24 mouse cellular contexts compared by ENCODE assay signal in the genomic region with DNA sequence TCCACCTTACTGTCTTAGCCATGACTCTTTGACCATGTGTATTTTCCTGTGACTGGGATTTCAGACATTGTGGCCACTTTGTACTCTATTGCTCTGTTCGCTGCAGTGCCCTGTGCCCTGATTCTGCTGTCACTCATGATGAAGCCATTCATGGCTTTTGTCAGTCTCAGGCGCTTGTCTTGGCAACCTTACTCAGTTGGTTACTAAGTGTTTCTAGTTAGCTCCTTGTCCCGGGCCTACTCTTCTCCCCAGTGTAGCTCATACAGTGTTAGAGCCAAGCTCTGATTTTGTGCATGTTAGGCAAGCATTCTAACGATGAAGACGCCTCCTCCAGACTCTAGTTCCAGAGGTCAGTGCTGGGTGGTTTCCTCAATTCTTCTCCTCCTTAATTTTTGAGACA.
DNase-seq lines count a peak whose midpoint lies in the region; TF ChIP-seq lines count a peak whose summit lies in the region.
"Had no signal": no experiment of that assay in that cellular context is flagged by ENCODE, and none has a peak within 500 bp of the region (broad histone marks: within the 10 kb centered on the region; RNA-seq: fewer than 3 reads in every experiment).

No protein-coding gene starts in this region.

- H3K9ac ChIP-seq in heart, adult 2 months (ENCODE audit: low read depth, low read length) = no peak overlapping the region
- H3K9ac ChIP-seq: embryonic facial prominence, embryonic 12.5 days; embryonic facial prominence, embryonic 15.5 days; forebrain, postnatal 0 days; heart, embryonic 12.5 days; heart, embryonic 15.5 days; hindbrain, embryonic 15.5 days had no signal

- no peak for TF ChIP-seq CTCF in heart, adult 2 months (IDR thresholded peaks at IDR 0.05)

- no peak overlapping the region for H3K4me3 ChIP-seq in heart, adult 2 months
- H3K4me3 ChIP-seq: embryonic facial prominence, embryonic 12.5 days; embryonic facial prominence, embryonic 15.5 days; gastrocnemius, adult 2 months; heart, embryonic 12.5 days; heart, embryonic 15.5 days; hindbrain, embryonic 15.5 days had no signal

- 82% methylated on average over 5 of the region's 5 CpGs for WGBS in heart, adult 2 months

- no peaks in the 10 kb centered on the region for H3K4me1 ChIP-seq in heart, adult 2 months (ENCODE audit: control insufficient read depth, insufficient read depth, low read length)

- TF ChIP-seq EP300 in heart, adult 2 months (IDR thresholded peaks at IDR 0.05; ENCODE audit: insufficient read depth, low read depth, low read length) = no peak

- no peaks in the 10 kb centered on the region for H3K36me3 ChIP-seq in heart, adult 2 months (ENCODE audit: control insufficient read depth, insufficient read depth, low read length)
- H3K36me3 ChIP-seq: embryonic facial prominence, embryonic 12.5 days; embryonic facial prominence, embryonic 15.5 days; heart, embryonic 12.5 days; heart, embryonic 15.5 days; hindbrain, embryonic 15.5 days had no signal

- no peaks in the 10 kb centered on the region for H3K27me3 ChIP-seq in heart, adult 2 months (ENCODE audit: control insufficient read depth, insufficient read depth, low read length)
- H3K27me3 ChIP-seq: embryonic facial prominence, embryonic 12.5 days; embryonic facial prominence, embryonic 15.5 days; heart, embryonic 12.5 days; heart, embryonic 15.5 days; hindbrain, embryonic 15.5 days had no signal

- intact Hi-C loops in heart, adult 2 months (cut with DNase I) = loop anchor here (5.0 kb wide), 1 partner anchor 148 kb away; no protein-coding TSS in a partner anchor

- peak; percentile 72 for DNase-seq in heart, adult 11 months
- no peak for DNase-seq in heart, adult 2 months
- DNase-seq in kidney, adult 11 months = peak; percentile 34
- no peak for DNase-seq in kidney, postnatal 14 days
- peak; percentile 28 to 32 for DNase-seq in kidney, postnatal 36 days
- DNase-seq in kidney, postnatal 4 days = no peak
- peak; percentile 81 for DNase-seq in adipocyte (ENCODE audit: low spot score)
- no peak for DNase-seq in gastrocnemius, adult 8-10 months (ENCODE audit: low spot score in 2 of 2)
- DNase-seq: adrenal gland, postnatal 10 days; adrenal gland, postnatal 36 days; cerebellum, adult 11 months; cerebellum, adult 2 months; cerebellum, adult 9-11 months; cerebellum, postnatal 25 days; forebrain, postnatal 0 days; gastrocnemius, adult 2 months; gastrocnemius, postnatal 25 days; heart, postnatal 10 days; heart, postnatal 4 days had no signal

- H3K27ac ChIP-seq in heart, adult 2 months = no peak overlapping the region
- H3K27ac ChIP-seq: embryonic facial prominence, embryonic 12.5 days; embryonic facial prominence, embryonic 15.5 days; gastrocnemius, adult 2 months; heart, embryonic 15.5 days; hindbrain, embryonic 15.5 days had no signal

- no peaks in the 10 kb centered on the region for H3K79me2 ChIP-seq in heart, adult 2 months (replicated peaks; ENCODE audit: control insufficient read depth, insufficient read depth, low read length)

- no peak for TF ChIP-seq POLR2A in heart, adult 2 months (IDR thresholded peaks at IDR 0.05; ENCODE audit: insufficient read depth, low read depth, low read length)

Comparison
In these comparisons a context has a peak if more than half of its experiments do, and no peak if none do; other contexts are left out.
1. DNase-seq: peak in heart, adult 11 months (single experiment), kidney, adult 11 months (single experiment), kidney, postnatal 36 days (2 of 2) and adipocyte (single experiment); none in heart, adult 2 months (0 of 2), kidney, postnatal 14 days (single experiment), kidney, postnatal 4 days (0 of 2) and gastrocnemius, adult 8-10 months (0 of 2).